Mouse (Mus musculus) CH12.LX (cell line): Measurements from ENCODE around the gene Chd1.

Experiments used
- JUND ChIP-seq: conservative IDR thresholded peaks from 2 replicates; pipeline ENCODE4 v1.6.1; 2011; ENCODE audit warnings: low read depth, low read length, improper control_type of control experiment
- MXI1 ChIP-seq: IDR thresholded peaks from 2 replicates; pipeline ENCODE4 v1.6.1; 2011; ENCODE audit warnings: mild to moderate bottlenecking, low read depth, low read length, improper control_type of control experiment

GRCm38 (mm10) chr17:15679966-15680630 lies 24.7 kb upstream of the Chd1 start:
- TF ChIP-seq JUND (no peak), MXI1 (no peak)
